Mouse (Mus musculus) hindbrain, embryonic 13.5 days (tissue): ENCODE results near the gene Hnrnpa1. TPM values are rescaled to one million over a fixed set of nuclear protein-coding genes. Genes with fewer than 3 reads are reported as not detected.
A peak's percentile ranks its signal among the peaks of the same experiment; 100 is the strongest.
"Not testable (repeated sequence)": the region's sequence is repeated elsewhere in the genome, so short reads cannot be mapped to it uniquely, and the experiment has no call there.

ENCODE experiments used
- ATAC-seq: fragments of 200-750 bp; cut with Nextera tagmentation; 2 replicates; pipeline ENCODE4 v1.8.0; 2017; ENCODE audit warnings: moderate TSS enrichment; ENCODE audit not compliant: low FRiP score
- H3K27ac ChIP-seq: fragments of 300-500 bp; sonication (generic); 2 replicates; pipeline ENCODE4 v1.5.1; 2015; ENCODE audit warnings: inconsistent platforms, mild to moderate bottlenecking, moderate library complexity
- H3K27me3 ChIP-seq: fragments of 300-500 bp; sonication (generic); 2 replicates; pipeline ENCODE4 v1.6.1; 2015; ENCODE audit warnings: mild to moderate bottlenecking, inconsistent platforms
- H3K36me3 ChIP-seq: fragments of 300-500 bp; sonication (generic); 2 replicates; pipeline ENCODE4 v1.6.1; 2015; ENCODE audit warnings: mild to moderate bottlenecking, inconsistent platforms
- H3K4me1 ChIP-seq: fragments of 300-500 bp; sonication (generic); replicated peaks from 2 replicates; pipeline ENCODE4 v1.6.1; 2015; ENCODE audit warnings: inconsistent platforms
- H3K4me2 ChIP-seq: fragments of 300-500 bp; sonication (generic); 2 replicates; pipeline ENCODE4 v1.6.1; 2015; ENCODE audit warnings: inconsistent platforms, mild to moderate bottlenecking, moderate library complexity
- H3K4me3 ChIP-seq: fragments of 300-500 bp; sonication (generic); 2 replicates; pipeline ENCODE4 v1.5.1; 2015; ENCODE audit warnings: mild to moderate bottlenecking, inconsistent platforms
- H3K9ac ChIP-seq: fragments of 300-500 bp; sonication (generic); 2 replicates; pipeline ENCODE4 v1.6.1; 2015; ENCODE audit warnings: mild to moderate bottlenecking, inconsistent platforms
- H3K9me3 ChIP-seq: fragments of 300-500 bp; sonication (generic); 2 replicates; pipeline ENCODE4 v1.6.1; 2016; ENCODE audit warnings: inconsistent platforms
- WGBS: fragments of 180-500 bp; shearing (Covaris S2); methylation state at CpG from one replicate; pipeline ENCODE4 v1.1.7; 2015; 5-methylcytosine and 5-hydroxymethylcytosine counted together
- polyA plus RNA-seq: library from polyadenylated mRNA; unstranded; fragments of >200 nt; fragmentation: Nextera tagmentation; extraction: Ambion mirVana; gene quantifications from 2 replicates; pipeline ENCODE4 v1.2.1, GENCODE M21; 2015

The Hnrnpa1 gene
- polyA plus RNA-seq, 1 experiment from 2014 or later, result 901 TPM

DNA sequence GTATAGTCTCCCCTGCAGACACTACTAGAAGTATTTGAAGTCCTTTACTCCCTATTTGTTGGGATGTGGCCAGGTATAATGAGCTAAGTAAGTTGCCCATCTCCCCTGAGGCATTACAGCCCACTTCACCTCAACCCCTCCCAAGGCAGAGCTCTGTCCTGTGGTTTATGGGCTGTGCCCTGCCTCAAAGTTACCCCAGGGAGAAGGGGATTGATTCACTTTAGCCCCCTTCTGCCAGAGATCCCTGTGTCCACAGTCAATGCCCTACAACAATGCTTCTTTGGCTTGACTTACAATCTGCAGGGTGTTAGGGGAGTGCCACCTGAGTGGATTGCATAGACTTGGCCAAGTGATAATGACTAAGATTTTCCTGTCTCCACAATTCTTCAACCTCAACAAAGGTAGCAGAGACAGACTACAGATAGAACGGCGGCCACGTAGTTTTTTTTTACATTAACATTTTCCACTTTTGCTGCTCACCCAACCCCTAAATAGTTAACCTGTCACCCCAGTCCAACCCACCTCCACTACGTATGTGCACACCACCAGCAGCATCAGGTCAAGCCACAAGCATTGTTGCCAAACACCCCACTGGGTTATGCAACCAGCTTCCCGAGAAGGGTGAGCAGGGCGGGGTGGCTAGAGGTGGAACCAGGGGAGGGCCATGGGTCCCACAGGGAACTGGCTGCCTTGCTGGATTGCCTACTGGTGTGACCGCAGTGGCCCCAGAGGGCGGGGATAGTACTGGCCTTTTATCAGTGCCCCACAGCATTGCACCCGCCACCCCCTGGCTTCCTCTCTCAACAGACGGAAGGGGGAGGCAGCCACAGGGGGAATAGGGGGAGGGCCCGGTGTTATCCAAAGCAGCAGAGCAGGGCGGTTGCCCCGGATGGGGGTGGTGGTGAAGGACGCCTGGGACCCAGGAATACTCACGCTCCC, 17.8 kb downstream of the Hnrnpa1 start, which contains the start of gene Nfe2:
TSS of gene Nfe2 (minus strand) at position 614 of the 939 bp plus-strand sequence.
- Histone ChIP-seq H3K27me3 (peaks cover 38% of the 10 kb centered on the region), H3K9me3 (no peaks in the 10 kb centered on the region), H3K4me3 (no peak within 1 kb of the TSS), H3K9ac (no peak within 1 kb of the TSS), H3K36me3 (no peaks in the 10 kb centered on the region), H3K4me2 (peak within 1 kb of the TSS; percentile 6), H3K27ac (no peak within 1 kb of the TSS), H3K4me1 (peaks cover 16% of the 10 kb centered on the region)
- WGBS, result 16% methylated on average over 15 of the region's 15 CpGs
- ATAC-seq, result peak; percentile 63; the same call in 1 of the 2 replicates

GRCm38 (mm10) chr15:103259162-103259561, 18.9 kb downstream of the Hnrnpa1 start:
- Histone ChIP-seq H3K36me3 (no peaks in the 10 kb centered on the region), H3K4me3 (no peak overlapping the region), H3K27me3 (peaks cover 34% of the 10 kb centered on the region), H3K4me1 (peaks cover 16% of the 10 kb centered on the region), H3K27ac (no peak overlapping the region), H3K4me2 (no peak overlapping the region), H3K9ac (no peak overlapping the region), H3K9me3 (no peaks in the 10 kb centered on the region)
- 84% methylated on average over 5 of the region's 5 CpGs for WGBS
- no peak for ATAC-seq

DNA sequence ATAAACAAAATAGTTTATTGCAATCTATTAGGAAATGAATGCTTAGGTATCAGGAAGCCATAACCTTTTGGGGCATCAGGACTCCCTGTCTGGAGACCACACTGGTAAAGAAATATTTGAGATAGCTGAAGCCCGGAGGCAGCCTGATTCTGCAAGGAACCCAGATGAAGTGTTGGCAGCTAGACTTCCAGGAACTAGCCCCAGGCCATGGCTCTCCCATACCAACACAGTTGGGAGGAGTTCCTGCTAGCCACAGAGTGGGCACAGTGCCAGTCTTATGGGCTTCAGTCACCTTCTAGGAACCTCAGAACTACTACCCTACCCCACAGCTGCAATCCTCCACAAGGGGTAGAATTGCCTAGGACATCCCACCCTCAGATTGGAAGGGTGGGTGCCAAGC, 19.8 kb downstream of the Hnrnpa1 start:
- Histone ChIP-seq H3K9ac (no peak overlapping the region), H3K4me2 (no peak overlapping the region), H3K4me1 (peaks cover 11% of the 10 kb centered on the region), H3K4me3 (no peak overlapping the region), H3K27ac (no peak overlapping the region), H3K9me3 (no peaks in the 10 kb centered on the region), H3K36me3 (no peaks in the 10 kb centered on the region), H3K27me3 (peaks cover 25% of the 10 kb centered on the region)
- no peak for ATAC-seq
- 82% methylated on average over 1 of the region's 1 CpGs for WGBS

DNA sequence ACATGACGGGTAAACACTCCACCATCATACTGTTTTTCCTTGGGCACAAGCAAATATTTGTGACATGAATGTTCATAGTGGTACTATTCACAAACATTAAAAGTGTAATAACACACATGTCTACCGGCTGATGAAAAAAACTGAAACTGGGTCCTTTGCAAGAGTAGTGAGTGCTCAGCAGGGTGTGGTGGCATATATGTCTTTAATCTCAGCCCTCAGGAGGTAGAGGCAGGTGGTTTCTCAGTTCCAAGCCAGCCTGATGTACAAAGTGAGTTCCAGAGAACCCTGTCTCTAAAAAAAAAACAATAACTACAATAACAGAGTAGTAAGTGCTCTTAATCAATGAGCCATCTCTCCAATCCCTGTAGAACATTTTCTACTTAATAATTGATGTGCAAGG, 24.6 kb downstream of the Hnrnpa1 start:
- ATAC-seq, result no peak
- H3K4me2 ChIP-seq, result no peak overlapping the region
- H3K9me3 ChIP-seq, result no peaks in the 10 kb centered on the region
- H3K27me3 ChIP-seq, result 0 out of 2 replicates have a peak, but pooled peaks cover 3% of the 10 kb centered on the region
- H3K9ac ChIP-seq, result no peak overlapping the region
- 92% methylated on average over 2 of the region's 2 CpGs for WGBS
- no peaks in the 10 kb centered on the region for H3K36me3 ChIP-seq
- H3K4me1 ChIP-seq, result no peaks in the 10 kb centered on the region
- H3K27ac ChIP-seq, result no peak overlapping the region
- no peak overlapping the region for H3K4me3 ChIP-seq

GRCm38 (mm10) chr15:103268903-103269302, 28.7 kb downstream of the Hnrnpa1 start:
- Histone ChIP-seq H3K4me3 (no peak overlapping the region), H3K36me3 (no peaks in the 10 kb centered on the region), H3K4me2 (no peak overlapping the region), H3K4me1 (peaks cover 8% of the 10 kb centered on the region), H3K9me3 (no peaks in the 10 kb centered on the region), H3K27ac (no peak overlapping the region), H3K27me3 (0 out of 2 replicates have a peak, but pooled peaks cover 3% of the 10 kb centered on the region), H3K9ac (no peak overlapping the region)
- WGBS, result 87% methylated on average over 4 of the region's 4 CpGs
- no peak for ATAC-seq

DNA sequence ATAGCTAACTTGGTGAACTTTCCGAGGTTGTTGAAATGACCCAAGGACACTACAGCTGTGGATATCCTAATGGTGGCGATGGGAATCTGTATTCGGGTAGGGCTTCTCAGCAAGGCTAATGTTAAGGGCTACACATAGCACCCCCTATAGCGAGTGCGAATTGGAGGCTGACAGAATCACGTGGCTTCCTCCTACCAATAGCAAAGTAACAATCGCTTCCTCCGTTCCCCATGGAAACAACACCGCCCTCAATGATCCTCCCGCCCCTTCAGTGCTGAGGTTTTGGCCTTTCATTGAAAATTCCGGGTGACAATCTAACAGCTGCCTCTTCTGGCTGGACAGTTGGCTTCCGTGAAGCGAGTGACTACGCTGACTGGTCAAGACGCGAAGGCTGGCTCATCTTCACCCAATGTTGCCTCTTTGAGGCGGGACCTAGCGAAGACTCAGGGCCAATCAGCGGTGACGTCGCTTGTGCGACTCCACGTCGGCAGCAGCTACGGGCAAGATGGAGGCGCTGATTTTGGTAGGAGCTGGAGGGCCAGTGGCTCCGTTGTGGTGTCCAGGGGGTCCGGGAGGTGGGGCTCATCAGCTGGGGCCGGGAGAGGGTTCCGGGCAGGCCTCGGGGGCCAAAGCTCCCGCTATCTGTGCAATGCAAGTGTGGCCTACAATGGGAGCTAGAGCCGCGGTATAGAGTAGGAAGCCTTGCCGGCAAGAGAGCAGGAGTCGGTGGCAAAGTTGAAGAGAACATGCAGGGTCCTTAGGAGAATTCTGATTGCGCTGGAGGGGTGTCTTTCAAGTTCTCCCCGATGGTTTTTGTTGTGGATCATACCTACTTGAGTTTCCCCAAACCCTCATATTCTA, 32.4 kb downstream of the Hnrnpa1 start, which contains the start of gene Copz1:
TSS of gene Copz1 (plus strand) at position 296 of the 861 bp plus-strand sequence.
- Histone ChIP-seq H3K27ac (peak within 1 kb of the TSS; percentile 79), H3K27me3 (0 out of 2 replicates have a peak, but pooled peaks cover 3% of the 10 kb centered on the region), H3K4me1 (peaks cover 16% of the 10 kb centered on the region), H3K9me3 (no peaks in the 10 kb centered on the region), H3K9ac (peak within 1 kb of the TSS; percentile 87), H3K36me3 (no peaks in the 10 kb centered on the region), H3K4me2 (peak within 1 kb of the TSS; percentile 78), H3K4me3 (peak within 1 kb of the TSS; percentile 81)
- WGBS, result under 1% methylated on average over 38 of the region's 38 CpGs
- ATAC-seq, result peak; percentile 100

DNA sequence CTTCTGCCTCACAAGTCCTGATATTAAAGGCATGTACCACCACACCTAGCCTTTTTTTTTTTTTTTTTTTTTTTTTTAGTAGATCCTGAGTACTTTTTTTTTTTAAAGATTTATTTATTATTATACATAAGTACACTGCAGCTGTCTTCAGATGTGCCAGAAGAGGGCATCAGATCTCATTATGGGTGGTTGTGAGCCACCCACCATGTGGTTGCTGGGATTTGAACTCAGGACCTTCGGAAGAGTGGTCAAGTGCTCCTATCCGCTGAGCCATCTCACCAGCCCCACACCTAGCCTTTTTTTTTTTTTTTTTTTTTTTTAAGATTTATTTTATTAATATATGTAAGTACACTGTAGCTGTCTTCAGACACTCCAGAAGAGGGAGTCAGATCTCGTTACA, 35.7 kb downstream of the Hnrnpa1 start:
- not testable (repeated sequence) for H3K4me3 ChIP-seq, H3K27ac ChIP-seq, H3K4me2 ChIP-seq, H3K9me3 ChIP-seq, H3K36me3 ChIP-seq, ATAC-seq, H3K9ac ChIP-seq, H3K27me3 ChIP-seq
- WGBS, result 97% methylated on average over 3 of the region's 3 CpGs
- peaks cover 29% of the 10 kb centered on the region for H3K4me1 ChIP-seq

DNA sequence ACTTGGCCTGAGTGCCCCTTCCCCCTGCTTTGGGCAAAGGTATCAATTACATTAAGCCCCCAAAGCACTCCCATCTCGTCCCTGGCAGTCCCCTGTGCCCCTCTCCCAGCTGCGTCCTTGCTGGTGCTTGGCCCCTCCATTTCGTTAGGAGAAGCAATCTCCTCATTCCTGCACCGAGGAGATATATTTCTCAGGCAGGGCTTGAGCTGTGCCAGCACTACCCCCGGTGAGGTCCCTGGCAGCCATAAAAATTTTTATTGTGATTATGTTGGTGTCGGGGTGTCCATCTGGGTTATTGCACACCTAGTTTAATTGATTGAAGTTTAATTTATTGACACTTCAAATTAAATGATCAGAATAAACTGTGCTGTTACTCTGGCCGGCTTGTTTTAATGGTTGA, 37.7 kb downstream of the Hnrnpa1 start:
- no peak for ATAC-seq
- Histone ChIP-seq H3K4me3 (no peak overlapping the region), H3K4me2 (no peak overlapping the region), H3K4me1 (peaks cover 29% of the 10 kb centered on the region), H3K9ac (peak overlapping the region; percentile 46; the same call in 1 of the 2 replicates), H3K36me3 (no peaks in the 10 kb centered on the region), H3K27me3 (no peaks in the 10 kb centered on the region), H3K27ac (peak overlapping the region; percentile 30; the same call in 1 of the 2 replicates), H3K9me3 (no peaks in the 10 kb centered on the region)
- 69% methylated on average over 7 of the region's 7 CpGs for WGBS

GRCm38 (mm10) chr15:103279750-103280149, 39.5 kb downstream of the Hnrnpa1 start:
- WGBS, result 64% methylated on average over 3 of the region's 3 CpGs
- no peak for ATAC-seq
- H3K9ac ChIP-seq, result no peak overlapping the region
- H3K4me1 ChIP-seq, result peaks cover 16% of the 10 kb centered on the region
- H3K4me2 ChIP-seq, result no peak overlapping the region
- H3K9me3 ChIP-seq, result no peaks in the 10 kb centered on the region
- H3K27me3 ChIP-seq, result no peaks in the 10 kb centered on the region
- no peak overlapping the region for H3K4me3 ChIP-seq
- H3K36me3 ChIP-seq, result no peaks in the 10 kb centered on the region
- no peak overlapping the region for H3K27ac ChIP-seq

DNA sequence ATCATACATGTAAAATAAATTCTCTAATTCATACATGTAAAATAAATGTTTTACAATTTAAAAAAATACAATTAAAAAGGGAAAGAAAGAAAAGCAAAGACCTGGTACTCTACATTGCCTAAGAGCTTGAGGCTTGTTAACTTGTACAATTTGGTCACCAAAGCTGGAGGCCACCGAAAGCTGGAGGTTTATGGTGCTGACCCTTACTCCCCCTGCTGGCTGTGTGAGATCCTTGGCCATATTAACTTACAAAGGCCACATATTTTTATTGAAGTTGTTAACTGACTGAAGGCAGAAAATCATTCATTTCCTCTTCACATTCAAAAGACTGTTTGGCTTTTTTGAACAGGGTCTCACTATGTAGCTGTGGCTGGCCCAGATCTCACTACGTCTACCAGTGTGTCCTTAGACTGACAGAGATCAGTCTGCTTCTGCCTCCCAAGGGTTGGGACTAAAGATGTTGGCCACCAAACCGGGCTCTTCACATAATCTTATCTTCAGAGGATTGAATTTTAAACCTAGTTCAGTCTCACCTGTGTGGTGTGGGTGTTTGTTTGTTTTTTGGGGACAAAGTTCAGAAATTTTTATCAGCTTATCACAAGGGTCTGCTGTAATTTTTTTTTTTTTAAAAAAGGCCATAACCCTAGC, 40.7 kb downstream of the Hnrnpa1 start:
- no peaks in the 10 kb centered on the region for H3K36me3 ChIP-seq
- no peak overlapping the region for H3K27ac ChIP-seq
- H3K4me2 ChIP-seq, result no peak overlapping the region
- no peaks in the 10 kb centered on the region for H3K27me3 ChIP-seq
- H3K9me3 ChIP-seq, result no peaks in the 10 kb centered on the region
- H3K4me1 ChIP-seq, result peaks cover 27% of the 10 kb centered on the region
- WGBS, result 75% methylated on average over 3 of the region's 3 CpGs
- no peak for ATAC-seq
- no peak overlapping the region for H3K4me3 ChIP-seq
- no peak overlapping the region for H3K9ac ChIP-seq

DNA sequence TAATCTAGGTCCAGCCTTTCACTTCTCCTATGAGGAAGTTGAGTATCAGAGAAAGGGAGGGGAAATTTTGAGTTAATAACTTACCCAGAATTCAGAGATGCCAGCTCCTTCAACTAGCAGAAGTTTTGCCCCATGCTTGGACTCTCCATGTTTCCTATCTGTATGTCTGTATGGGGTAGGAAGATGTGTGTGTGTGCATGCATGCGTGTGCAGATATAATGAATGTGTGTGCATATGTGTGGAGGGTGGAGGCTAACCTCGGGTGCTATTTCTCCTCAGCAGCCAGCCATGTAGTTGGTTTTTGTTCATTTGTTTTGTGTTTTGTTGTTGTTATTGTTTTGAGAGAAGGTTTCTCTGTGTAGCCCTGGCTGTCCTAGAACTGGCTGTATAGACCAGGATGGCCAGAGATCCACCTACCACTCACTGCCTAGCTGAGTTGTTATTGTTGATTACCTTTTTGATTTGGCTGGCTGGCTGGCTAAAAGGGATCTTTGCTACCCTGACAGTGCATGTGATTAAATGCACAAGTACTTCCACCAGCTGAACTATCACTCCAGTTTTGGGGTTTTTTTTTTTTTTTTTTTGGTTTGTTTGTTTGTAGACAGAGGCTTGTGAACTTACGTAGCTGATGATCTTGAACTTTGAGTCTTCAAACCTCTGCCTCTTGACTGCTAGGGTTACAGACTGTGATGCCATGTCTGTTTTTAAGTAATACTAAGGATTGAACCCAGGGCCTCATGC, 41.4 kb downstream of the Hnrnpa1 start:
- Histone ChIP-seq H3K27ac (no peak overlapping the region), H3K36me3 (no peaks in the 10 kb centered on the region), H3K4me2 (no peak overlapping the region), H3K4me1 (peaks cover 30% of the 10 kb centered on the region), H3K9me3 (no peaks in the 10 kb centered on the region), H3K4me3 (no peak overlapping the region), H3K27me3 (no peaks in the 10 kb centered on the region), H3K9ac (no peak overlapping the region)
- WGBS, result 88% methylated on average over 3 of the region's 3 CpGs
- no peak for ATAC-seq
